Mouse (Mus musculus): Measurements from ENCODE around the gene Ifnar2.

GRCm38 (mm10) chr16:91362616-91363272 lies 9.8 kb upstream of the Ifnar2 start:
- no peak for TF ChIP-seq CTCF (IDR thresholded peaks at IDR 0.05)
- TF ChIP-seq POLR2A (IDR thresholded peaks at IDR 0.05; ENCODE audit: insufficient read depth, low read depth, low read length): no peak

All from heart, adult 2 months (tissue).